Mouse (Mus musculus) urinary bladder, adult 18-20 months (tissue): Measurements from ENCODE around the gene Camk1d.
"Not testable (repeated sequence)": the region's sequence is repeated elsewhere in the genome, so short reads cannot be mapped to it uniquely, and the experiment has no call there.

Source experiments
- DNase-seq, 2 experiments: peaks; one replicate each; pipeline ENCODE4 v3.0.0; 2022; ENCODE audit warnings: low spot score in 2 of 2, mixed read lengths in 2 of 2

Gene Camk1d

GRCm38 (mm10) chr2:5249199-5249598 is 465.1 kb downstream of the Camk1d start:
- not testable (repeated sequence) for DNase-seq
